Mouse (Mus musculus) brain, embryonic 14.5 days (tissue): ENCODE data around the gene Pappa. TPM values are rescaled to one million over a fixed set of nuclear protein-coding genes. Genes with fewer than 3 reads are reported as not detected.

ENCODE experiments used
- DNase-seq: peaks from one replicate; pipeline ENCODE4 v3.0.0-alpha.2; 2011; ENCODE audit warnings: low read depth
- CTCF ChIP-seq: fragments of 200-500 bp; IDR thresholded peaks from 2 replicates; pipeline ENCODE4 v1.5.1; 2012; ENCODE audit warnings: inconsistent platforms, mild to moderate bottlenecking, moderate library complexity, borderline replicate concordance; ENCODE audit not compliant: insufficient read depth, insufficient read length; ENCODE audit errors: extremely low read depth
- POLR2A ChIP-seq: fragments of 200-500 bp; IDR thresholded peaks from 2 replicates; pipeline ENCODE4 v1.6.1; 2012; ENCODE audit warnings: mild to moderate bottlenecking, inconsistent platforms, borderline replicate concordance; ENCODE audit not compliant: poor library complexity, insufficient read depth, insufficient read length, severe bottlenecking; ENCODE audit errors: extremely low read depth
- polyA plus RNA-seq: library from polyadenylated mRNA; depleted of rRNA; stranded (reverse); fragments of >200 nt; gene quantifications from 2 replicates; pipeline ENCODE4 v1.2.3, GENCODE M21; 2012

Gene Pappa
- polyA plus RNA-seq, 1 experiment, result 1.0 TPM

DNA sequence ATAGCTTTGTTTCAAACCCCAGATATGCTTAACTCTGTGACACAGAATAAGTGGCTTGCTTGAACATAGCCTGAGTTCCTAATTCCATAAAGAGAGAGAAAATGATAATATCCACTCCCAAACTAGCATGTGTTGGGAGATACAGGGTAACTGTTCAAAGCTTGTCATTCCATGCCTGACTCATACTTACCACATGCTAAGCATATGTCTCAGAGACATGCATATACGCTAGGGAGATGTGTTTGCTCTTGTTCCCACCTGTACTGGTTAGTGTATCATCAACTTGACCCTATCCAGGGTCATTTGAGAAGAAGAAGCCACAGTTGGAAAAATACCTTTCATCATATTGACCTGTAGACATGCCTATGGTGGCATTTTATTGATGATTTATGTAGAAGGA is 63.7 kb downstream of the Pappa start:
- no peak for TF ChIP-seq POLR2A
- DNase-seq, result no peak

DNA sequence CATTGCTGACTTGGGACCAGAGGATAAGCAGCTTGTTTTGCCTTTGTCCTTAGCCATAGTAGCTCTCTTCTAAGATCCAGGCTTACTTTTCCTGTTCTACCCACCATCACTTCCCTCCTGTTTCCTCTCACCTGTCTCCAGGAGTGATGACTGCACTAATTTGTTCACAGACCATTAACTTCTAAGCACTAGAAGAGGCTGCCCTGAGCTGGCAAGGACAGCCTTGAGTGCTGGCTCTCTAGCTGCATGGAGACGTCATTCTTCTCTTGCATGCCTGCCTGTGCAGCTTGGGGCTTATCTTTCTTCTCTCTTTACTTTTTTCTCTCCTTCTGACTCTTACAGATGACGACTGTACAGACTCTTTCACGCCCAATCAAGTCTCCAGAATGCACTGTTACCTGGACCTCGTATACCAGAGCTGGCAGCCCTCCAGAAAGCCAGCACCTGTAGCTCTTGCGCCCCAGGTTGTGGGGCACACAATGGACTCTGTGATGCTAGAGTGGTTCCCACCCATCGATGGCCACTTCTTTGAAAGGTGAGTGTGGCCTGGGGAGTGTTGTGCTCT is 65.0 kb downstream of the Pappa start:
- DNase-seq, result no peak
- TF ChIP-seq POLR2A (no peak), CTCF (no peak)

- TF ChIP-seq CTCF, result no peak
- TF ChIP-seq POLR2A, result no peak
- DNase-seq, result no peak
Observed at GRCm38 (mm10) chr4:65192810-65193209, 68.8 kb downstream of the Pappa start.

DNA sequence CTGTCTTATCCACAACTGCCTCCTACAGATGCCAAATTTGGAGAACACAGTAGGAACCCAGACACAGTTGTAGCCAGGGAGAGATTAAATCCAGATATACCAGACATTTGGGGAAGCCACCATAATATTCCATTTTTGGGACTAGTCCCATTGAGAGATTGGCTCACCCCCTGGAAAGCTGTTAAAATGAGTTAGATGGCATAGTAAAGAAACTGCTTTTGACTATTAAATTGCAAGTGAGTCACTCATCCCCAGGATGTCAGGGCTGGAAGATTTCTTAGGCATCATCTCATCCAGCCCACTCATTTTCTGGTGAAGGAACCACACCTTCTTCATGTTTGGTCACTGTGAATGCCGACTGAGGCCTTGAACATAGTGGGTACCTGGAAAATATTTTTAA is 72.0 kb downstream of the Pappa start:
- no peak for DNase-seq
- TF ChIP-seq POLR2A, result no peak
- TF ChIP-seq CTCF, result no peak

- TF ChIP-seq POLR2A (no peak), CTCF (no peak)
- DNase-seq, result no peak
Observed at GRCm38 (mm10) chr4:65203666-65204065, 79.7 kb downstream of the Pappa start.

- TF ChIP-seq CTCF, result no peak
- no peak for TF ChIP-seq POLR2A
Observed at GRCm38 (mm10) chr4:65205446-65205845, 81.5 kb downstream of the Pappa start.

DNA sequence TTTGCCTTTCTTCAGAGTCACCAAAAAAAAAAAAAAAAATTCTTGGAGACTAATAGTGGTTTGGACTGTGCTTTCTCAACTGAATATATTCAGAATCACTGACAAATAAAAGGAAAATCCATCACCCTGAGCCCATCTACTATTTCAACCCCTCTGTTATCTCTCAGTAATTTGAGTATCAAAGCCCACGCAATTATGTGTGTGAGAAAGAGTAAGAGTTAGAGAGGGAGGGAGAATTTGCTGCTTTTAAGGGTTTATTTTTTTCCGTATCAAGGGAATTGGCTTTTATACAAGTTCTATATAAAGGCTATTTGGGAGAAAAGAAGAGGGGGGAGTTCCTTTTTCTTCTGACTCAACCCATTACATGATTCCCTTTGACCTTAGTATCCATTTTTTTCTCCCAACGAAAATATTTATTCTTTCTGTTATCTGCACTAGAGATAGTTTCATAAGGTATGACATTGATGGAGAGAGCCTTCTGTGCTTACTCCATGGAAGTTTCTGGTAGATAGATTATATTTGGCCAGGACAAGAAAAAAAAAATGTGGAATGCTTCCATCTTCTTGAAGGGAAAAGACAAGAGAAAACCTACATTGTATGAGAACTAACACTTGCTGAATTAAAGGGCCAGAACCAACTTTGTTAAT is 85.5 kb downstream of the Pappa start:
- TF ChIP-seq CTCF, result no peak
- TF ChIP-seq POLR2A, result no peak
- DNase-seq, result no peak

More at GRCm38 (mm10) chr4:65205446-65205845, 81.5 kb downstream of the Pappa start:
- no peak for DNase-seq

DNA sequence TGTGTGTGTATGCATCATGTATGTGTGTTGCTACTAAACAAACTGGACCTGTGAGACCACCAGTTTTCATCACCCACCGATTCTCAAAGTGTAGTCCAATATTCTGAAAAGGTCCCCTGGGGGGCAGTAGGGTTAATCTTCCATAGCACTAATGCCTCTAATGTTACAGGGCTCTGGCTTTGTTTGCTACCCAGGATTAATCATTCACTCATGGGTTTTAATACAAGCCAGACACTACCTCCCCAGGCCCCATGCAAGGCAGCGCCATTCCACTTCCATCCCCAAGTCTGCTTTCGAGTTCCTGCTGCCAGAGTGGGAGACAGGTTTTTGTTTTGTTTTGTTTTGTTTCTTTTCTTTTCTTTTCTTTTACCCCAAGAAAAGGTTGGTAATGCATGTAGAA is 92.7 kb downstream of the Pappa start:
- DNase-seq, result no peak
- no peak for TF ChIP-seq CTCF
- TF ChIP-seq POLR2A, result no peak

- TF ChIP-seq POLR2A, result no peak
- no peak for TF ChIP-seq CTCF
Observed at GRCm38 (mm10) chr4:65217651-65218364, 93.8 kb downstream of the Pappa start.

GRCm38 (mm10) chr4:65223901-65224300 is 99.9 kb downstream of the Pappa start:
- peak; percentile 55 for DNase-seq
- TF ChIP-seq POLR2A, result no peak
- no peak for TF ChIP-seq CTCF

More at GRCm38 (mm10) chr4:65217651-65218364, 93.8 kb downstream of the Pappa start:
- DNase-seq, result peak; percentile 56

- peak; percentile 61 for DNase-seq
- TF ChIP-seq CTCF (no peak), POLR2A (no peak)
Observed at GRCm38 (mm10) chr4:65238540-65238998, 114.6 kb downstream of the Pappa start.
